Mouse (Mus musculus) urinary bladder, adult 18-20 months (tissue): ENCODE measurements at regions not wholly inside any gene's neighbourhood (a gene's known extent, or its start where the extent isn't known, plus 50 kb on each side); places are given as distances from the start of the nearest gene placed in this dataset.
"Not testable (repeated sequence)": the region's sequence is repeated elsewhere in the genome, so short reads cannot be mapped to it uniquely, and the experiment has no call there.

ENCODE experiments used
- DNase-seq, 2 experiments: peaks; one replicate each; pipeline ENCODE4 v3.0.0; 2022; ENCODE audit warnings: low spot score in 2 of 2, mixed read lengths in 2 of 2

- DNase-seq = no peak
Measured at GRCm38 (mm10) chr11:29628476-29628875, 64.3 kb upstream of the Rtn4 start.

- no peak for DNase-seq
Measured at GRCm38 (mm10) chr11:29632486-29632885, 60.3 kb upstream of the Rtn4 start.

- DNase-seq = not testable (repeated sequence)
Measured at GRCm38 (mm10) chr11:29633288-29633687, 59.5 kb upstream of the Rtn4 start.

- no peak for DNase-seq
Measured at GRCm38 (mm10) chr11:29636759-29637200, 56.0 kb upstream of the Rtn4 start.

GRCm38 (mm10) chr11:29638093-29638669 lies 54.6 kb upstream of the Rtn4 start:
- DNase-seq = no peak

GRCm38 (mm10) chr11:29638861-29639260 lies 53.9 kb upstream of the Rtn4 start:
- peak in 1 of 2 experiments; percentile 20 for DNase-seq
